Mouse (Mus musculus): Measurements from ENCODE around the gene Lmx1b.

Lmx1b gene

GRCm38 (mm10) chr2:33582457-33583060 is 57.8 kb downstream of the Lmx1b start:
- DNase-seq, result no peak

- no peak for DNase-seq
These were observed 58.4 kb downstream of the Lmx1b start for GRCm38 (mm10) chr2:33581866-33582265.

- DNase-seq, result no peak
These were observed 58.9 kb downstream of the Lmx1b start for GRCm38 (mm10) chr2:33581449-33581777.

- peak; percentile 9 for DNase-seq
These were observed 59.4 kb downstream of the Lmx1b start for GRCm38 (mm10) chr2:33580697-33581448.

GRCm38 (mm10) chr2:33575406-33575805 is 64.9 kb downstream of the Lmx1b start:
- no peak for DNase-seq

GRCm38 (mm10) chr2:33573075-33573474 is 67.2 kb downstream of the Lmx1b start:
- no peak for DNase-seq

- no peak for DNase-seq
These were observed 69.0 kb downstream of the Lmx1b start for GRCm38 (mm10) chr2:33571219-33571824.

- DNase-seq, result no peak
These were observed 70.6 kb downstream of the Lmx1b start for GRCm38 (mm10) chr2:33569698-33570097.

GRCm38 (mm10) chr2:33569240-33569639 is 71.1 kb downstream of the Lmx1b start:
- no peak for DNase-seq

- DNase-seq, result no peak
These were observed 74.4 kb downstream of the Lmx1b start for GRCm38 (mm10) chr2:33565886-33566285.

GRCm38 (mm10) chr2:33564748-33565147 is 75.6 kb downstream of the Lmx1b start:
- no peak for DNase-seq

GRCm38 (mm10) chr2:33559752-33560151 is 80.6 kb downstream of the Lmx1b start:
- DNase-seq, result no peak

GRCm38 (mm10) chr2:33559334-33559733 is 81.0 kb downstream of the Lmx1b start:
- no peak for DNase-seq

- DNase-seq, result peak; percentile 39
These were observed 82.1 kb downstream of the Lmx1b start for GRCm38 (mm10) chr2:33558233-33558632.

- DNase-seq, result no peak
These were observed 84.7 kb downstream of the Lmx1b start for GRCm38 (mm10) chr2:33555573-33555972.

- no peak for DNase-seq
These were observed 87.6 kb downstream of the Lmx1b start for GRCm38 (mm10) chr2:33552672-33553071.

- no peak for DNase-seq
These were observed 92.7 kb downstream of the Lmx1b start for GRCm38 (mm10) chr2:33547595-33547994.

GRCm38 (mm10) chr2:33546879-33547278 is 93.4 kb downstream of the Lmx1b start:
- no peak for DNase-seq

GRCm38 (mm10) chr2:33546051-33546450 is 94.3 kb downstream of the Lmx1b start:
- no peak for DNase-seq

- DNase-seq, result no peak
These were observed 95.3 kb downstream of the Lmx1b start for GRCm38 (mm10) chr2:33544781-33545566.

- DNase-seq, result no peak
These were observed 96.0 kb downstream of the Lmx1b start for GRCm38 (mm10) chr2:33544203-33544762.

GRCm38 (mm10) chr2:33543429-33544202 is 96.7 kb downstream of the Lmx1b start:
- no peak for DNase-seq
